Mouse (Mus musculus) embryonic facial prominence, embryonic 14.5 days (tissue): ENCODE data around the gene Gng2. TPM values are rescaled to one million over a fixed set of nuclear protein-coding genes. Genes with fewer than 3 reads are reported as not detected.
"Not testable (repeated sequence)": the region's sequence is repeated elsewhere in the genome, so short reads cannot be mapped to it uniquely, and the experiment has no call there.

Source experiments
- ATAC-seq: fragments of 200-750 bp; cut with Nextera tagmentation; 2 replicates; pipeline ENCODE4 v1.8.0; 2017; ENCODE audit warnings: low read depth, moderate number of reproducible peaks, moderate TSS enrichment
- DNase-seq: peaks from one replicate; pipeline ENCODE4 v3.0.0-alpha.2; 2015; ENCODE audit warnings: low spot score
- H3K27ac ChIP-seq: fragments of 300-500 bp; sonication (generic); replicated peaks from 2 replicates; pipeline ENCODE4 v1.5.1; 2014; ENCODE audit warnings: low read depth, mild to moderate bottlenecking, low read length, moderate library complexity
- H3K27me3 ChIP-seq: fragments of 300-500 bp; sonication (generic); replicated peaks from 2 replicates; pipeline ENCODE4 v1.6.1; 2014; ENCODE audit warnings: low read length; ENCODE audit not compliant: control insufficient read depth, insufficient read depth
- H3K36me3 ChIP-seq: fragments of 300-500 bp; sonication (generic); 2 replicates; pipeline ENCODE4 v1.6.1; 2014; ENCODE audit warnings: low read length, mixed read lengths; ENCODE audit not compliant: control insufficient read depth, insufficient read depth
- H3K4me1 ChIP-seq: fragments of 300-500 bp; sonication (generic); 2 replicates; pipeline ENCODE4 v1.6.1; 2014; ENCODE audit warnings: antibody characterized with exemption, low read length; ENCODE audit not compliant: control insufficient read depth, insufficient read depth
- H3K4me2 ChIP-seq: fragments of 300-500 bp; sonication (generic); 2 replicates; pipeline ENCODE4 v1.6.1; 2014; ENCODE audit warnings: low read depth, mild to moderate bottlenecking, low read length, moderate library complexity, mixed read lengths
- H3K4me3 ChIP-seq: fragments of 300-500 bp; sonication (generic); 2 replicates; pipeline ENCODE4 v1.5.1; 2014; ENCODE audit warnings: low read depth, mild to moderate bottlenecking, low read length
- H3K9ac ChIP-seq: fragments of 300-500 bp; sonication (generic); 2 replicates; pipeline ENCODE4 v1.6.1; 2014; ENCODE audit warnings: low read depth, mild to moderate bottlenecking, low read length, moderate library complexity, mixed read lengths
- H3K9me3 ChIP-seq: fragments of 300-500 bp; sonication (generic); 2 replicates; pipeline ENCODE4 v1.6.1; 2016; ENCODE audit warnings: low read length; ENCODE audit not compliant: control insufficient read depth
- WGBS: fragments of 180-500 bp; shearing (Covaris S2); extraction: QIAGEN DNeasy Blood & Tissue Kit; methylation state at CpG from one replicate; pipeline ENCODE4 v1.1.7; 2014; 5-methylcytosine and 5-hydroxymethylcytosine counted together
- polyA plus RNA-seq: library from polyadenylated mRNA; unstranded; fragments of >200 nt; fragmentation: Nextera tagmentation; extraction: Ambion mirVana; gene quantifications from 2 replicates; pipeline ENCODE4 v1.2.1, GENCODE M21; 2014

Gng2 gene
- polyA plus RNA-seq, 1 experiment from 2014 or later, result 59.3 TPM

DNA sequence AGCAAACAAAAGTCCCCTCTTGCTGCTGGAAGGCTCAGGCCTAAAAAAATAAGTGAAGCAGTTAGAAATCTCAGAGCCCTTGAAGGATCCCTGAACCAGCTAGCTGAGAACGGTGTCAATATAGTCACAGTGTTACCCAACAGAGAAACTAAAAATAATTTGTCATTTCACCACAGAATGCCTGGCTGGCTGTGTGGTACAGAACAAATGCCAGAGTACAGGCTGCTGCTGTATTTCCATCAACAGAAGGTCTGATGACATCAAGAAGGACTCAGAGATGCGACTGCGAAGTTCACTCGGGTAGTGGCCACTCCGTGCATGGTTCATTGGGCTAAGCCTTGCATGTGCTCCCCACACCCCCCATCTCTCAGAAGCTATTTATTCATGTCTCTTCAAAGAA is 89.9 kb downstream of the Gng2 start:
- WGBS, result 92% methylated on average over 5 of the region's 5 CpGs
- no peak for ATAC-seq
- Histone ChIP-seq H3K4me3 (no peak overlapping the region), H3K4me2 (no peak overlapping the region), H3K27ac (no peak overlapping the region), H3K9ac (no peak overlapping the region), H3K4me1 (no peaks in the 10 kb centered on the region), H3K27me3 (no peaks in the 10 kb centered on the region), H3K36me3 (peaks cover 31% of the 10 kb centered on the region), H3K9me3 (no peaks in the 10 kb centered on the region)
- no peak for DNase-seq

DNA sequence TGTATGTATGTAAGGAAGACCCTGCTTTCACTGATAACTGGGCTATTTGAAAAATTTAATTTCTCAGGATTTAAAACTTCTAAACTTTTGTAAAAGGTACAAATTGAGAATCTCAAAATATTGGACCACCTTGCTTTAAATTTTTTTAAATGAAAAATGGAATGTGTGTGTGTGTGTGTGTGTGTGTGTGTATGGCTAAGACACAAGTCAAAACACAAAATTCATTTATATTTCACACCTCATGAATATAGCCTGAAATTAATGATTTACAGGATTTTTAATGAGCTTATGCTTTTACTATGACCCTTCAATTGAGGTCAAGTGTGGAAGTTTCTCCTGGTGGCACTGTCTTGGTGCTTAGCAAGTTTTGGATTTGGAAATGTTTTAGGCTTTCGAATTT is 93.0 kb downstream of the Gng2 start:
- not testable (repeated sequence) for H3K27ac ChIP-seq, H3K9me3 ChIP-seq, DNase-seq, H3K4me3 ChIP-seq, H3K9ac ChIP-seq, ATAC-seq, H3K36me3 ChIP-seq, H3K4me2 ChIP-seq, H3K4me1 ChIP-seq, H3K27me3 ChIP-seq
- WGBS, result 88% methylated on average over 1 of the region's 1 CpGs

DNA sequence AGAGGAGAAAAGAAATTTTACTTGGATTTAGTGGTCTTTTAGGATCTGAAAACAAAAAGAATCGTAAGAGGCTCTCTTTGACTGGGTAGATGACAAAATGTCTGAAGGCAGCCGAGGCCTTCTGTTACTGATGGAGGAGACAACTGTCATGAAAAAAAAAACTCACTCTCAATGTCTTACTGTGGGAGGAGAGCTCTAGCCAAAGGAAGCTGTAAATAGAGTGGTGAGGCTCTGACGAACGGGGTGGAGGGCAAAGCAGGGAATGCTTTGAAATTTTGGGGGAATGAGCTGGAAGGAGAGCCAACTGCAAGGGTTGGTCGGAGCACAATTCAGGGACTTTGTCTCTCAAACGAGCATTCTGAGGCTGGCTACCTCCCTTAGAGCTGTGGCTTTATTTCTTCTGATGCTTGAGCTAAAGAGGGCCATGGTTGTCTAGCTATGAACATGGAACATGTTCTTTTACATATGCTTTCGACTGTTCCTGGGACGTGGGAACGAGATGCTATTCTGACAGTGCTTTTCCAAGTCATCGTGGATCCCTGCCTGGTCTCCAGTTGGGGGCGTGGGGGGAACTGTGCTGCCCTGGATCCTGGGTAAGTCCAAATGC is 103.1 kb downstream of the Gng2 start:
- no peak for DNase-seq
- Histone ChIP-seq H3K27me3 (no peaks in the 10 kb centered on the region), H3K9me3 (no peaks in the 10 kb centered on the region), H3K27ac (no peak overlapping the region), H3K4me1 (no peaks in the 10 kb centered on the region), H3K9ac (no peak overlapping the region), H3K36me3 (no peaks in the 10 kb centered on the region), H3K4me3 (no peak overlapping the region), H3K4me2 (no peak overlapping the region)
- ATAC-seq, result no peak
- WGBS, result 78% methylated on average over 11 of the region's 11 CpGs

- WGBS, result 60% methylated on average over 5 of the region's 5 CpGs
- Histone ChIP-seq H3K27ac (no peak overlapping the region), H3K4me1 (no peaks in the 10 kb centered on the region), H3K27me3 (no peaks in the 10 kb centered on the region), H3K4me3 (no peak overlapping the region), H3K9me3 (no peaks in the 10 kb centered on the region), H3K9ac (no peak overlapping the region), H3K36me3 (no peaks in the 10 kb centered on the region), H3K4me2 (no peak overlapping the region)
- DNase-seq (no peak), ATAC-seq (no peak)
These were observed 110.0 kb downstream of the Gng2 start for GRCm38 (mm10) chr14:19867286-19867935.

DNA sequence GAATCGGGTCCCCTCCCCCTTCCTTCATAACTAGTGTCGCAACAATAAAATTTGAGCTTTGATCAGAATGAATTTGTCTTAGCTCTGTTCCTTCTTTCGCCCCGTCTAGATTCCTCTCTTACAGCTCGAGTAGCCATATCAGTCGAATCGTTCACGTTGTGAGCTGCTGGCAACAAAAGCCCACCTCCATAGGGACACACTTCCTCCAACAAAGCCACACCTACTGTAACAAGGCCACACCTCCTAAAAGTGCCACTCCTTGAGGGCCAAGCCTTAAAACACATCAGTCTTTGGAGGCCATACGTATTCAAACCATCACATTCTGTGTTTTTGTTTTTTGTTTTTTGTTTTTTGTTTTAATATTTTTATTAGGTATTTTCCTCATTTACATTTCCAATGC is 112.3 kb downstream of the Gng2 start:
- not testable (repeated sequence) for H3K27ac ChIP-seq, ATAC-seq, DNase-seq, H3K4me2 ChIP-seq, H3K4me3 ChIP-seq, H3K4me1 ChIP-seq, H3K9ac ChIP-seq, H3K36me3 ChIP-seq, H3K27me3 ChIP-seq, H3K9me3 ChIP-seq
- WGBS, result 82% methylated on average over 9 of the region's 9 CpGs

DNA sequence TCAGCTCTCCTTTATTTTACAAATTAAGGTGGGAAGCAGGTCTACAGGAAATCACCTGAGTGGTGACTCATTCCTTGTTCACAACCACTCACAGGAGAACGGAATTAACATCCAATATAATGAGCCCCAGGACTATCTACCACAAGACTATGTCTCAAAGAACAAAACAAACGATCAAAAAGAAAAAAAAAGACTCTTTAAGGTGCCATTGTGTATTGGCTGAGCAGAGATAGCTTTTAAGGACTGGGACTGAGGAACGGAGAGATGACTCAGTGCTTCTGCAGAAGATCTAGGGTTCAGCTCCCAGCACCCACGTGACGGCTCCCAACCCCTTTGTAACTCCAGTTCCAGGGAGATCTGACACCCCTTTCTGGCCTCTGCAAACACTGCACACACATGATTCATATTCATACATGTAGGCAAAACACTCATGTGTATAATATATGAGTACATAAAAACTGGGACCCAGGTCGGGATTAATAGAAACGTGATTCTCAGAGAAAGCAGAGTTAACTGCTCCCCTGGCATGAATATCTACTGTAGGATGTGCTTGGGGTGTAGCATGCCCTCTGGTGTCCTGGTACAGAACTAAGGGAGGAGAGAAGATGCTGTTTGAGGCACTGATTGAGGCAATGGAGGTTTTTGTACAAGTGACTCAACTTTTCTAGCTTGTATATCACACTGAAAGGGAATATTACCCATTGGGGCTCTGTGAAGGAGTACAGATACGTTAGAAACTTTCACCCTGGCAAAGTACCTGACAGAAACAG is 115.9 kb downstream of the Gng2 start:
- no peaks in the 10 kb centered on the region for H3K4me1 ChIP-seq
- no peak overlapping the region for H3K4me3 ChIP-seq
- DNase-seq (no peak), ATAC-seq (no peak)
- no peaks in the 10 kb centered on the region for H3K36me3 ChIP-seq
- H3K27ac ChIP-seq, result no peak overlapping the region
- 0 out of 2 replicates have a peak, but pooled peaks cover 2% of the 10 kb centered on the region for H3K9me3 ChIP-seq
- H3K9ac ChIP-seq, result no peak overlapping the region
- H3K4me2 ChIP-seq, result no peak overlapping the region
- H3K27me3 ChIP-seq, result no peaks in the 10 kb centered on the region
- 87% methylated on average over 8 of the region's 8 CpGs for whole genome bisulfite sequencing

DNA sequence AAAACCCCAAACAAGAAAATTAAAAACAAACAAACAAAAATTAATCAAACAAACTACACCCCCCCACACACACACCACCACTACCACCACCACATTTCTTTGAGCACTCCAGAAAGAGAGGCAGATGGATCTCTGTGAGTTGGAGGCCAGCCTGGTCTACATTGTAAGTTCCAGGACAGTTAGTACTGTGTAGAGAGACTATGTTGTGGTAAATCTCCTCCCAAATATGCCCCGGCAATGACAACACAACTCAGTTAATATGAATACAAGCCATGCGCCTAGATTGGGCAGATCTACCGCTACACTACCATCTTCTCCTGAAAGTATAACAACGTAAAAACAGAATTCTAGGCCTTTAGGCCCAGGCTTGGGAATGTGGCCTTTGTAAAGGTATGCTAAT is 117.1 kb downstream of the Gng2 start:
- no peak for DNase-seq
- no peak overlapping the region for H3K27ac ChIP-seq
- H3K4me1 ChIP-seq, result no peaks in the 10 kb centered on the region
- H3K27me3 ChIP-seq, result no peaks in the 10 kb centered on the region
- H3K4me3 ChIP-seq, result no peak overlapping the region
- H3K9ac ChIP-seq, result no peak overlapping the region
- no peak for ATAC-seq
- 0 out of 2 replicates have a peak, but pooled peaks cover 3% of the 10 kb centered on the region for H3K9me3 ChIP-seq
- WGBS, result 91% methylated on average over 4 of the region's 4 CpGs
- no peak overlapping the region for H3K4me2 ChIP-seq
- no peaks in the 10 kb centered on the region for H3K36me3 ChIP-seq

GRCm38 (mm10) chr14:19858808-19859776 is 118.3 kb downstream of the Gng2 start:
- no peaks in the 10 kb centered on the region for H3K4me1 ChIP-seq
- H3K9ac ChIP-seq, result no peak overlapping the region
- H3K4me3 ChIP-seq, result no peak overlapping the region
- 41% methylated on average over 8 of the region's 8 CpGs for WGBS
- no peaks in the 10 kb centered on the region for H3K36me3 ChIP-seq
- no peaks in the 10 kb centered on the region for H3K27me3 ChIP-seq
- ATAC-seq (no peak), DNase-seq (peak; percentile 53)
- no peak overlapping the region for H3K4me2 ChIP-seq
- H3K27ac ChIP-seq, result no peak overlapping the region
- H3K9me3 ChIP-seq, result 0 out of 2 replicates have a peak, but pooled peaks cover 3% of the 10 kb centered on the region
